Mouse (Mus musculus) bone marrow, adult 2 months (tissue): Measurements from ENCODE around the gene Kcnc1.

ENCODE experiments used
- CTCF ChIP-seq: fragments of 200-500 bp; IDR thresholded peaks from 2 replicates; pipeline ENCODE4 v1.5.1; 2011; ENCODE audit warnings: low read length, control low read depth; ENCODE audit not compliant: control insufficient read depth, insufficient read depth
- POLR2A ChIP-seq: fragments of 200-500 bp; IDR thresholded peaks from 2 replicates; pipeline ENCODE4 v1.6.1; 2011; ENCODE audit warnings: low read depth, mild to moderate bottlenecking, control low read depth, low read length, borderline replicate concordance; ENCODE audit not compliant: control insufficient read depth

DNA sequence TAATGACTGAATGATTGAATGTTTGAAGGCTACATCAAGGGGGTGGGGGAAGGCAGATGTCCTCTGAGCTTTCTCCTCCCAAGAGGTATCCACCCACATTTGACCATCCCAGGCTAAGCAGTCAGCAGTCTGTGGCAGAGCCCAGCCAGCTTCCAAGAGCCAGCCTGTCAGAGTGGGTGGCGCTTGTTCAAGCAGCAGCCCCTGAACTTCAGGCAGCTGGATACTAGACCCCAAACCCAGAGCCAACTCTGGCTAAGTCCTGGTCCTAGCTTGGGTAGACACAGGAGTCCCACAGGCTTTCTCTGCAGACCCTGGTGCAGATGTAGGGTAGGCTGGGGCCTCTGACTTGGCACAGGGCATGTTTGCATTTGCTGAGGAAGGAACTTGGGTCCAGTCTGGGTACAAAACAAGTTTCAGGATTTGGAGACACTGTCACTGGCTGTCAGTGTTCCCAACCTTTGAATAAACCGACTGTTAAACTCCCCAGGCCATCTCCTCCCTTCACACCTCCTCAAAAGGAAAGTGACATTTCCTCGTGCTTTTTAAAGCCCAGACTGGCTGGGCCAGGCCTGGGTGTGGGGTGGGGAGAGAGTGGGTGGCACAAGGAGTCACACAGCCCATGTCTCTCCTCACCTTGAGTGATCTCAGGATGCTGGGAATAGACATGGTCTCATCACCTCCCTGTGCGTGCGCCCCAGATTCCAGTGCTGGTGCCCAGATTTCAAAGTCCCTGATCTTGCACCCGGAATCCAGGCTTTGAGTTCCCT, 17.8 kb downstream of the Kcnc1 start:
- TF ChIP-seq CTCF = no peak
- TF ChIP-seq POLR2A = no peak
